Mouse (Mus musculus) erythroblast, adult 5-6 weeks (primary cell): ENCODE results near the gene Pyy. TPM values are rescaled to one million over a fixed set of nuclear protein-coding genes. Genes with fewer than 3 reads are reported as not detected.

Source experiments
- ATAC-seq: replicated peaks from 2 replicates; pipeline ENCODE4 v1.8.0; 2016; ENCODE audit warnings: moderate number of reproducible peaks, mild to moderate bottlenecking, moderate TSS enrichment, inconsistent platforms; ENCODE audit not compliant: poor library complexity, low FRiP score, severe bottlenecking
- total RNA-seq, 2 experiments: library from RNA; stranded (forward) in 1 of 2; stranded (reverse) in 1 of 2; fragments of 150-400 nt in 1 of 2; fragments of 200-764, 138-1000 nt in 1 of 2; gene quantifications; 2 replicates each; pipeline versions ENCODE4 v1.2.3 to v1.2.4; 2015 to 2017; ENCODE audit warnings: low replicate concordance in 2 of 2

The Pyy gene
- total RNA-seq, 2 experiments from 2014 or later = not detected

- ATAC-seq = peak; percentile 81
Measured at GRCm38 (mm10) chr11:102096887-102097391, 10.7 kb downstream of the Pyy start.

- ATAC-seq = peak; percentile 11; the same call in 1 of the 2 replicates
Measured at GRCm38 (mm10) chr11:102096446-102096845, 11.2 kb downstream of the Pyy start.

DNA sequence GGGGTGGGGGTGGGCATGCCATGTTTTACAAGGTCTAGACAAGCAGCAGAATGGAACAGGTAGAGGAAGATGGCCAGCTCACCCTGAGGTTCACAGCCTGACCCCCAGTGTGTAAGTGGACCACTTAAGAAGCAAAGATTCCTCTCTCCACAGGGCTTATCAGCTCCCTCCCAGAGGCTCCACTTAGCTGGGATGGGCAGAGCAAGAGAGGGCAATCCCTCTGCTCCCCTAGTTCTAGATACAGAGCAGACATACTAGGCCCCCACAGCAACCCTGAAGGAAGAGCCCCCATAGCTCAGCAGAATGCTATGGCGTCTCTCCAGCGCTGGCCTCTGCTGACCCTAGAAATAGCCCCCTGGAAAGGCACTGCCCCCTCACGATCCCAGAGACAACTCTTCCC is 12.0 kb downstream of the Pyy start:
- no peak for ATAC-seq

- peak; percentile 77 for ATAC-seq
Measured at GRCm38 (mm10) chr11:102089088-102089808, 18.4 kb downstream of the Pyy start.

DNA sequence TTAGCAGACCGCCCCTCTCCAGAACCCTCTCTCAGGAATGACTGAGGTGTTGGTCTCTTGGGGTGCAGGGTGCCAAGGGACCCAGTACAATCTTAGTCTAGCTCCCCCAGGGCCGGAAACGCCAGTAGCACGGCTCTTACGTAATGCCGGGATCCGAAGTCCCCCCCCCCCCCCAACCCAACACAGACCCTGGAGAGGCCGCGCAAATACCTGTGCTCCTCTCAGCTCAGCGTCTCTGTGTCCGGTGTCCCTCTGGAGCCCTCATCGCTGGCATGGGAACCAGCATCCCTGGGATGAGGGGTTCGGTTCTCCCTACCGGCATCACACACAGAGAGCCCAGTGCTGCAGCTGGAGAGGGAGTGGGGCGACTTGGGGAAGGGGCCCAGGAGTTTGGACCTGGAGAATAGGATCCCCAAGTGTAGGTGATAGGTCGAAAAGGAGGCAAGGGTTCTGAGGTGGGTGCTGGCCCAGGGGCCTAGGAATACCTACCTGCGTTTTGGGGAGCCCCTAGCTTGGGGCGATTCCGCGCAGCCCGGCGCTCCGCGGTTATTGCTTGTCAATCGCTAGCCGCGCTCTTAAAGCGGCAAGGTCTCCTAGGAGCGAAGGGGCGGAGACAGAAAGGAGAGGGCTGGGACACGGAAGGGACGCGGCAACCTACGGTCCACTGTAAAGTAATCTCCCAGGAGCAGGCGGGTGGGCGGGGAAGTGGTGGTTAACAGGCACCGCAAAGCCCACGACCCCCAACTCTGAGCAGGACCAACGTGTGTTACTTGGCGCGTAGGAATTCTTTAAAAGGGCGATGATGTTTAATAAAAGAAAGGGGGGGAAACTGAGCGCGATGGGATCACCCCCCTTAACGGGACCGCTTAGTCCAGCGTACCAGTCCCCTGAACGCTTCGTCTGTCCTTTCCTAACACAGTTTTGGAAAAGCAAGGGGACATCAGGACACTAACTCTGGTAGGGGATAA is 19.4 kb downstream of the Pyy start, which contains the start of gene Mpp2:
Mpp2 (minus strand) TSS at position 585 of the 968 bp plus-strand sequence.
- ATAC-seq = peak; percentile 81

GRCm38 (mm10) chr11:102087081-102087751 is 20.4 kb downstream of the Pyy start:
- peak; percentile 63 for ATAC-seq

DNA sequence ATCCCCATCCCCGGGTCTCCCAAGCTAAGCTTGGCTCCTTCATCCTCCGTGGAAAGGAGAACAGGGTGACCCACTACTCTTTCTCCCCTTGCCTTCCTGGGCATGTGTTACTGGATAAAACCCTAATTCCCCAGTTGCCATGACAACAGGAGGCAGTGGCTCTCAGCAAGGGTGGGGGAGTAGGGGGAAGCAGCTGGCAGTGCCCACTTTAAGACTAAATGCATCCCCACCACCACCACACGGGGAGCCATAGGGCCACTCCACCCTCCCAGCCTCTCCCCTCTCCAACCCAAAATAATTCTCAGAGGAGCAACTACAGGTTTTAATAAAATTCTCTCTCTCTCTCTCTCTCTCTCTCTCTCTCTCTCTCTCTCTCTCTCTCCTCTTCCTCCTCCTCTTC is 21.3 kb downstream of the Pyy start:
- no peak for ATAC-seq

DNA sequence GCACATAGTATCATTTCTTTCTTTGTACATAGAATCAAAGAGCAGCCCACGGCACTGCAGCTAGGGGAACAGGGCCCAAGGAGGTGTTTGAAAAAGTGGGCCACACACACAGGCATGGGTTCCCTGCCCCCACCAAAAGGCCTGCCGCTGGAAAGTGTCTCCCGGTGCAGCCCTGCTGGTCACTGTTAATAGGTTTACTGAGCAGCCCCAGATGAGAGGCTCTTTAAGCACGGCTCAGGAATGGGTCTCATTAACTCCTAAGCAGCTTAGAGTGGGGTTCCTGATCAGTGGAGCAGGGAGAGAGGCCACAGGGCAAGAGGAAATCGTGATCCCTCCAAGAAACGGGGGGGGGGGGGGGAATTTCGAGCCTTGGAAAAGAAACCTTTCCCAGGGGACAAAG is 23.5 kb downstream of the Pyy start:
- ATAC-seq = no peak

- no peak for ATAC-seq
Measured at GRCm38 (mm10) chr11:102083193-102083592, 24.4 kb downstream of the Pyy start.

DNA sequence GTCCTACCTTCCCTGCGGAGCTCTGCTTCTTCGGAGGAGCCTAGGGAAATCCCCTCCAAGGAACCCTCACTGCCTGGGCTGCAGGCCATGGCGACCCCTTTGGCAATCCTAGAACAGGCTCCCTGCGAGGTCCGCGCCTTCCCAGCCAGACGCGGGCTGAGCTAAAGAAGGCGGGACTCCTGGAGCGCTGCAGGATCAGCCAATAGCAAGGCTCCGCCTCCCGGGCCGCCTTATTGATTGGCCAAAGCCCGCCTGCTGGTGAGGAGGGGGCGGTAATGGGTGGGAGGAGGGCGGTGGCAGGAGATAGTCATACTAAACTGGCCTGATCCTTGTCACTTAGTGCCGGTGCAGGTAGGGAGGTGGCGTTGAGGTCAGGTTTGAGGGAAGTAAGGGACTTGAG is 25.3 kb downstream of the Pyy start:
- ATAC-seq = no peak

DNA sequence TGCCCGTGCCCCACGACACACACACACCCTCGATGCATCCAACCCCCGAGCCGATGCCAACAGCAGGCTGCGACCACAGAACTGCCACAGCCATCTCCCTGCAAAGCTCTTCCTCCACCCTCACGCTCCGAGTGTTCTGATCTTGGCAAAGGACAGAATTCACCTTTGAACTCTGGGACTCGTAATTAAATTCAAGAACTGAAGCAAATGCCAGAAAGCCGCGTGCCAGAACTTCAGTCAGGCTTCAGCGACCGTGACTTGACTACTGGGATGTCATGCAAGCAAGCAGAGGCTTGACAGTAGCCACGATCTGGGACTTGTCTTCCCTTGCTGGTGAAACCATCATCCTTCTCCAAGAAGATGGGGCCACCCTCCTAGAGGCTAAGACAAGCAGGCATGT is 33.9 kb downstream of the Pyy start:
- no peak for ATAC-seq

GRCm38 (mm10) chr11:102072729-102073128 is 34.9 kb downstream of the Pyy start:
- no peak for ATAC-seq

GRCm38 (mm10) chr11:102070426-102070825 is 37.2 kb downstream of the Pyy start:
- no peak for ATAC-seq

DNA sequence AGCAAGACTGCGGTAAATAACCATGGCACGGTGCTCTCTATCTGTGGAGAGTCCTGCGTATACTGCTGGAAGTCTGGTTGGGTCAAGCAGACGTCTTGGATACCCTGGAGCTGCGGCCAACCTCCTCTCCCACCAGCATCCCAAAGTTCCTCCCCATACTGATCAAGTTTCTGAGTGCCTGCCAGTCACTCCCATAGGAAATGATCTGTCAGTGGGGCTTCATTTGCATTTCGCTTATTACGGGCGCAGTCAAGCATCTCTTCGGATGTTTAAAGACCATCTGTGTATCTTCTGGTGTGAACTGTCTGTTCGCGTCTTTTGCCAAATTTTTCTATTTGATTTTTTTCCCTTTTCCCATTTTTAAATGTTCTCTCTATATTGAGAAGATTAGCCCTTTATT is 38.0 kb downstream of the Pyy start:
- no peak for ATAC-seq

DNA sequence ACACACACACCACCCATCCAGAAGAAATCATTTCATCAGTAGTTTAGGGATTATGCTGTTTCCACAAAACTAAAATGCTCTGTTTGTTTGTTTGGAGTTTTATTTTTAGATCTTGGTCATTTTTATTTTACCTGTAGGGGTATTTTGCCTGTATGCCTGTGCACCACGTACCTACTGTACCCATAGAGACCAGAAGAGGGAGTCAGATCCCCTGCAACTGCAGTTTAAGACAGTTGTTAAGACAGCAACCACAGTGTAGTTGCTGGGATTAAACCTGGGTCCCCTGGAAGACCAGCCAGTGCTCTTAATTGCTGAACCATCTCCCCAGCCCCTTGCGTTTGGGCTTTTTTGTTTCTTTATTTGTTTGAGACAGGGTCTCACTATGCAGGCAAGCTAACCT is 38.7 kb downstream of the Pyy start:
- peak; percentile 70; the same call in 1 of the 2 replicates for ATAC-seq

GRCm38 (mm10) chr11:102063076-102063475 is 44.6 kb downstream of the Pyy start:
- ATAC-seq = no peak

- no peak for ATAC-seq
Measured at GRCm38 (mm10) chr11:102061941-102062473, 45.6 kb downstream of the Pyy start.

DNA sequence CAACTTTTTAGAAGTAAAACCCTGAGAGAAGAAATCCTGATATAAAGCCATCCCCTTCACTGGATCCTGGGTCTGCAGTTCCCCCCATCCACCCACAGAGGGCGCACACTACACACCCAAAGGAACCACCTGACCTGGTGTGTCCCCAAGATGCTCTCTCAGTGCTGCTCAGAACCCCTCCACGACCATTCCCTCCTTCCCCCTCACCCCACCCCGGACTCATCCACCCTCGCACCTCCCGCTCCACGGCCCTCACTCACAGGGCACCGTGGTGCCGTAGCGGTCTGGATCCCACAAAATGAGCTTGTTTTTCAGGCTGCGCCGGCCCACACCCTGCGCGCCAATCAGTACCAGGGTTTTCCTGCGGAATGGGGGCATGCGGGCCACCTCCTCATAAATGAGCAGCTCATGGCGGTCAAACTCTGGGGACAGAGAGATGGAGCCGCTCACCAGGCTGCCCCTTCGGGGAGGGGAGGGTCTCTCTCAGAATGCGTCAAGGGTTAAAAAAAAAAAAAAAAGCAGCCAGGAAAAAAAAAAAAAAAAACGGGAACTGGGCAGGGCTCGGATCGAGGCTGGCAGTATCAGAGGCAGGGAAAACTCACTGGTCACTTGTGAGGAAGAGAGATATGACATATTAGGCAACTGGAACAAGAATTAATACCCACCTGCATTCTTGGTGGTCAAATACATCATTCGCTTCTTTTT is 46.2 kb downstream of the Pyy start:
- ATAC-seq = peak; percentile 86
